Mouse (Mus musculus): ENCODE data around the gene Usb1. TPM values are rescaled to one million over a fixed set of nuclear protein-coding genes. Genes with fewer than 3 reads are reported as not detected.
"Not testable (repeated sequence)": the region's sequence is repeated elsewhere in the genome, so short reads cannot be mapped to it uniquely, and the experiment has no call there.

The Usb1 gene
- polyA plus RNA-seq, 1 experiment from 2014 or later, result 13.0 TPM

DNA sequence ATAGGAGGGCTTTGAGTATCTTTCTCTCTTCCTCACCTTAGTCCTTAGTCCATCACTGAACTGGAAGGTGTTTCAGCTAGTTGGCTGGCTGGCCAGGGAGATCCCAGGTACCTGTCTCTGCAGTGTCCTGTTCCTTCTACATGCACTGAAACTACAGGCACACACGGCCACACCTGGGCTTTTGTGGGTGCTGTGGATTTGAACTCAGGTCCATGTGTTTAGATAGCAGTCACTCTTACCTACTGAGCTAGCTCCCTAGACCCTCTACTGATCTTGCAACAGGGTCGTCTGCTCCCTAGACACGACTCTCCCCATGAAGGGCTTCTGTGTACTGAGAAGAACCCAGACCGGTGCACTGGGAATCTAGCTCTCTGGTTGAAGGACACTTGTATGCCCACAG, 45.0 kb downstream of the Usb1 start:
- Histone ChIP-seq H3K9me3 (replicated peaks) (no peaks in the 10 kb centered on the region), H3K9ac (no peak overlapping the region), H3K4me2 (no peak overlapping the region), H3K4me3 (replicated peaks) (no peak overlapping the region), H3K27me3 (no peaks in the 10 kb centered on the region), H3K36me3 (no peaks in the 10 kb centered on the region), H3K27ac (no peak overlapping the region), H3K4me1 (replicated peaks) (peaks cover 10% of the 10 kb centered on the region)
- DNase-seq (no peak), ATAC-seq (ENCODE audit: low read depth) (no peak)
- WGBS (ENCODE audit: insufficient replicate concordance), result 58% methylated on average over 4 of the region's 4 CpGs

DNA sequence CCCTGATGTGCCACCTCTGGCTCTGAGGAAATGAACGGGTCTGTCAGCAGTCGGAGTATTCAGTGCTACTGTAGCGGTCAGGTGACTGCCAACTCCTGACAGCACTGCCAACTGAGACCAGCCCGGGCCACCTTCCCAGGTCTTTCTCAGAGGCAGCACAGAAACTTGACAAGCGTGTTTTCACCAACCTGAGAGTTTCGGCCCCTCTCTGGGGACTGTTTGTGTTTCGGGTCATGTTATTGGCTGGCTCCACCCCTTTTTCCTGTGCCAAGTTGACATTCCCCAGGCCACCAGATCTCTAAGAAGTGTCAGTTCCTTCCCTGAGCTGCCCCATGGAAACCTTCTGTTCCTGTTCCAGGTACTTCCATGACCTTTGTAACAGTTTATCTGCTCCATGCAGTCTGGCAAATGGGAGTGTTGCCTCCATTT, 45.8 kb downstream of the Usb1 start:
- Histone ChIP-seq H3K4me2 (no peak overlapping the region), H3K9me3 (replicated peaks) (no peaks in the 10 kb centered on the region), H3K4me3 (replicated peaks) (no peak overlapping the region), H3K4me1 (replicated peaks) (peaks cover 10% of the 10 kb centered on the region), H3K27ac (no peak overlapping the region), H3K27me3 (no peaks in the 10 kb centered on the region), H3K36me3 (no peaks in the 10 kb centered on the region), H3K9ac (no peak overlapping the region)
- WGBS (ENCODE audit: insufficient replicate concordance), result 40% methylated on average over 7 of the region's 7 CpGs
- DNase-seq (no peak), ATAC-seq (ENCODE audit: low read depth) (no peak; the same call in 1 of the 2 replicates)

GRCm38 (mm10) chr8:95378928-95379327, 46.8 kb downstream of the Usb1 start:
- not testable (repeated sequence) for H3K9ac ChIP-seq; H3K27me3 ChIP-seq; H3K4me3 ChIP-seq (replicated peaks); H3K4me2 ChIP-seq; H3K9me3 ChIP-seq (replicated peaks); H3K4me1 ChIP-seq (replicated peaks); DNase-seq; H3K36me3 ChIP-seq; H3K27ac ChIP-seq; ATAC-seq (ENCODE audit: low read depth)
- 81% methylated on average over 11 of the region's 11 CpGs for WGBS (ENCODE audit: insufficient replicate concordance)

- no peak overlapping the region for H3K4me3 ChIP-seq (replicated peaks)
- no peaks in the 10 kb centered on the region for H3K9me3 ChIP-seq (replicated peaks)
- no peak for DNase-seq
- no peak overlapping the region for H3K9ac ChIP-seq
- H3K27me3 ChIP-seq, result no peaks in the 10 kb centered on the region
- H3K4me1 ChIP-seq (replicated peaks), result peaks cover 10% of the 10 kb centered on the region
- ATAC-seq (ENCODE audit: low read depth), result no peak
- no peak overlapping the region for H3K27ac ChIP-seq
- H3K4me2 ChIP-seq, result no peak overlapping the region
- no peaks in the 10 kb centered on the region for H3K36me3 ChIP-seq
Observed at GRCm38 (mm10) chr8:95380953-95381352, 48.9 kb downstream of the Usb1 start.

GRCm38 (mm10) chr8:95381595-95381994, 49.5 kb downstream of the Usb1 start:
- ATAC-seq (ENCODE audit: low read depth) (no peak), DNase-seq (no peak)
- Histone ChIP-seq H3K27me3 (no peaks in the 10 kb centered on the region), H3K27ac (no peak overlapping the region), H3K9ac (no peak overlapping the region), H3K4me3 (replicated peaks) (no peak overlapping the region), H3K4me1 (replicated peaks) (peaks cover 10% of the 10 kb centered on the region), H3K9me3 (replicated peaks) (no peaks in the 10 kb centered on the region), H3K4me2 (no peak overlapping the region), H3K36me3 (no peaks in the 10 kb centered on the region)
- WGBS (ENCODE audit: insufficient replicate concordance), result 56% methylated on average over 3 of the region's 3 CpGs

DNA sequence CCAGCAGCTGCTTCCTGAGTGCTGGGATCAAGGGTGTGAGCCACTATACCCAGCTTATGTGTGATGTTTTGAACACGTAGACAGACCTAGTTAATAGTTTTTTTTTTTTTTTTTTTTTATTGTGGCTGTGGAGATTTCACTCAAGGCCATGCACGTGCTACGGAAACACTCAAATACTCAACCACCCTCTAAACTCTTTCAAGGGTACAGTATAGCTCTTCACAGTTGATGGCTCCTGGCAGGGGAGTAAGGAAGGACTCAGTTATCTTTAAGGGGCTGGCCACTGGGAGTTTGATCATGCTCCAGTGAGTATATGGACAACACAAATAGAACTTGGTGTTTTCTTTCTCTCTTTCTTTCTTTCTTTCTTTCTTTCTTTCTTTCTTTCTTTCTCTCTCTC, 52.4 kb downstream of the Usb1 start:
- no peaks in the 10 kb centered on the region for H3K27me3 ChIP-seq
- H3K9me3 ChIP-seq (replicated peaks), result no peaks in the 10 kb centered on the region
- no peaks in the 10 kb centered on the region for H3K36me3 ChIP-seq
- no peak for ATAC-seq (ENCODE audit: low read depth)
- no peak overlapping the region for H3K27ac ChIP-seq
- DNase-seq, result no peak
- H3K9ac ChIP-seq, result no peak overlapping the region
- no peaks in the 10 kb centered on the region for H3K4me1 ChIP-seq (replicated peaks)
- H3K4me3 ChIP-seq (replicated peaks), result no peak overlapping the region
- 70% methylated on average over 3 of the region's 3 CpGs for WGBS (ENCODE audit: insufficient replicate concordance)
- no peak overlapping the region for H3K4me2 ChIP-seq

DNA sequence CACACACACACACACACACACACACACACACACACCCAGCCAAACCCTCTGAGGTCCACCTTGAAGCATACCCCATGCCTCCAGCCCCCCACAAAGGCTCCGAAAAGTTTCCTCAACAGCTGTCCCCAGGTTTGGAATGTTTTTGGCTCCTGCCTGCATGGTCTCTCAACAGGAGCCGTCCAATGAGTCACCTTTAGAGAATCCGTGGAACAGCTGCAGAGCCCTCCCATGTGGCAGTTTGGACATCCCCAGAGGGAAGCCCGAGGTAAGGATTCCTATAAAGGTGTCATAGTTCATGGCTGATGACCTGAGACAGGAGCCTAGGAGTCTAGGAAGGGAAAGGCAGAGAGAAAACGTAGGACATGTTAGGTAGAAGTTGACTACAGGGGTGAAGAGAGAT, 54.0 kb downstream of the Usb1 start:
- 63% methylated on average over 5 of the region's 5 CpGs for WGBS (ENCODE audit: insufficient replicate concordance)
- Histone ChIP-seq H3K4me3 (replicated peaks) (no peak overlapping the region), H3K9ac (no peak overlapping the region), H3K4me2 (no peak overlapping the region), H3K9me3 (replicated peaks) (no peaks in the 10 kb centered on the region), H3K27me3 (no peaks in the 10 kb centered on the region), H3K36me3 (no peaks in the 10 kb centered on the region), H3K4me1 (replicated peaks) (no peaks in the 10 kb centered on the region), H3K27ac (no peak overlapping the region)
- DNase-seq (no peak), ATAC-seq (ENCODE audit: low read depth) (no peak)

DNA sequence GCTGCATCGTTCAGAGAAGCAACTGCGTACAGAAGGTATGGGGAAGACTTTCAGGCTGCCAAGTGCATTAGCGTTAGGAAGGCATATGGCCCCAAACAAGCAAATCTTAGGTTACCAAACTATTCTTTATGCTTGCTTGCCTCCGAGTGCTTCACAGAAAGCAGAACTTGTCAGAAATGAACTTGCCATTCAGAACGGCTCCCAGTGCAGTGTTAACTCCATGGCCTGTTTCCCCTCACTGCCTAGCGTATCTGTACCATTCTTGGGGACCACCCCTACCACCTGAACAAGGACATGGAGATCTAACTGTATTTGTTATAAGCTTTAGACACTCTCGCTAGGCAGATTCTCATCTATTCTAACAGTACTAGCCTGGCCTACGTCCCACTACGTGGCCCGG, 55.1 kb downstream of the Usb1 start:
- Histone ChIP-seq H3K27me3 (no peaks in the 10 kb centered on the region), H3K4me1 (replicated peaks) (no peaks in the 10 kb centered on the region), H3K9me3 (replicated peaks) (no peaks in the 10 kb centered on the region), H3K4me2 (no peak overlapping the region), H3K4me3 (replicated peaks) (no peak overlapping the region), H3K36me3 (no peaks in the 10 kb centered on the region), H3K9ac (no peak overlapping the region), H3K27ac (no peak overlapping the region)
- 71% methylated on average over 10 of the region's 10 CpGs for WGBS (ENCODE audit: insufficient replicate concordance)
- ATAC-seq (ENCODE audit: low read depth) (no peak), DNase-seq (no peak)

- DNase-seq (no peak), ATAC-seq (ENCODE audit: low read depth) (no peak)
- Histone ChIP-seq H3K4me1 (replicated peaks) (no peaks in the 10 kb centered on the region), H3K4me2 (no peak overlapping the region), H3K4me3 (replicated peaks) (no peak overlapping the region), H3K36me3 (no peaks in the 10 kb centered on the region), H3K9me3 (replicated peaks) (no peaks in the 10 kb centered on the region), H3K27me3 (no peaks in the 10 kb centered on the region), H3K9ac (no peak overlapping the region), H3K27ac (no peak overlapping the region)
- WGBS (ENCODE audit: insufficient replicate concordance), result 75% methylated on average over 7 of the region's 7 CpGs
Observed at GRCm38 (mm10) chr8:95387936-95388335, 55.9 kb downstream of the Usb1 start.

DNA sequence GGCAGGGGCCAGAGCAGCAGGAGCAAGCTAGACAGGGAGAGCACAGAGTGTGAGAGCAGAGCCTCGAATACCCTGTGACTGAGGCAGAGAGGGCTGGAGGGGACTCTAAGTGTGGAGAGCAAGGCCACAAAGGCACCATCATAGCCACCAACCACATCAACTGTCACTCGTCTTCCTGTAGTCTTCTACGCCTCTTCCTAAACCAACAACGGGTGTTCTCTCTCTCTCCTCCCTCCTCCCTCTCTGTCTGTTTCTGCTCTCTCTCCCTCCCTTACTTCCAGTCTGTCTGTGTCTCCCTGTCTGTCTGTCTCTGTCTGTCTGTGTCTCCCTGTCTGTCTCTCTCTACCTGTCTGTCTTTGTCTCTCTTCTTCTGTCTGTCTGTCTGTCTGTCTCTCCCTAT, 58.2 kb downstream of the Usb1 start:
- DNase-seq (no peak), ATAC-seq (ENCODE audit: low read depth) (no peak)
- no peaks in the 10 kb centered on the region for H3K27me3 ChIP-seq
- H3K4me2 ChIP-seq, result no peak overlapping the region
- 7% methylated on average over 4 of the region's 4 CpGs for WGBS (ENCODE audit: insufficient replicate concordance)
- H3K27ac ChIP-seq, result no peak overlapping the region
- H3K9me3 ChIP-seq (replicated peaks), result no peaks in the 10 kb centered on the region
- H3K36me3 ChIP-seq, result no peaks in the 10 kb centered on the region
- H3K9ac ChIP-seq, result no peak overlapping the region
- H3K4me3 ChIP-seq (replicated peaks), result no peak overlapping the region
- 0 out of 2 replicates have a peak, but pooled peaks cover 3% of the 10 kb centered on the region for H3K4me1 ChIP-seq (replicated peaks)

- DNase-seq (no peak), ATAC-seq (ENCODE audit: low read depth) (no peak)
- no peaks in the 10 kb centered on the region for H3K9me3 ChIP-seq (replicated peaks)
- 0 out of 2 replicates have a peak, but pooled peaks cover 6% of the 10 kb centered on the region for H3K4me1 ChIP-seq (replicated peaks)
- H3K4me3 ChIP-seq (replicated peaks), result no peak overlapping the region
- no peak overlapping the region for H3K9ac ChIP-seq
- no peak overlapping the region for H3K27ac ChIP-seq
- H3K27me3 ChIP-seq, result no peaks in the 10 kb centered on the region
- H3K4me2 ChIP-seq, result no peak overlapping the region
- 62% methylated on average over 7 of the region's 7 CpGs for WGBS (ENCODE audit: insufficient replicate concordance)
- no peaks in the 10 kb centered on the region for H3K36me3 ChIP-seq
Observed at GRCm38 (mm10) chr8:95391101-95391500, 59.0 kb downstream of the Usb1 start.

- 0 out of 2 replicates have a peak, but pooled peaks cover 4% of the 10 kb centered on the region for H3K27me3 ChIP-seq
- no peak overlapping the region for H3K4me3 ChIP-seq (replicated peaks)
- no peaks in the 10 kb centered on the region for H3K36me3 ChIP-seq
- peaks cover 20% of the 10 kb centered on the region for H3K4me1 ChIP-seq (replicated peaks)
- ATAC-seq (ENCODE audit: low read depth) (no peak), DNase-seq (no peak)
- no peaks in the 10 kb centered on the region for H3K9me3 ChIP-seq (replicated peaks)
- no peak overlapping the region for H3K9ac ChIP-seq
- H3K27ac ChIP-seq, result no peak overlapping the region
- 28% methylated on average over 5 of the region's 5 CpGs for WGBS (ENCODE audit: insufficient replicate concordance)
- no peak overlapping the region for H3K4me2 ChIP-seq
Observed at GRCm38 (mm10) chr8:95392604-95393003, 60.5 kb downstream of the Usb1 start.

Data from liver, embryonic 13.5 days (tissue).